Mouse (Mus musculus): ENCODE results near the gene Icos.

GRCm38 (mm10) chr1:61027519-61027918 is 49.8 kb downstream of the Icos start:
- TF ChIP-seq MAFK (IDR thresholded peaks at IDR 0.05; ENCODE audit: insufficient read depth, low read depth, low read length) (no peak), ZC3H11A (IDR thresholded peaks at IDR 0.05; ENCODE audit: borderline replicate concordance, low read depth, low read length) (no peak), HCFC1 (IDR thresholded peaks at IDR 0.05; ENCODE audit: borderline replicate concordance, insufficient read depth, low read length) (no peak), CHD2 (IDR thresholded peaks at IDR 0.05; ENCODE audit: low read depth, low read length) (no peak)
